Mouse (Mus musculus): ENCODE measurements around the gene Gabpb2.
A peak's percentile ranks its signal among the peaks of the same experiment; 100 is the strongest.

- TF ChIP-seq CTCF (IDR thresholded peaks at IDR 0.05; ENCODE audit: borderline replicate concordance, insufficient read depth, low read depth, low read length) (no peak), POLR2A (IDR thresholded peaks at IDR 0.05; ENCODE audit: borderline replicate concordance, insufficient read depth, low read length) (peak; percentile 84; the same call in 1 of the 2 replicates)
These were observed 57.4 kb downstream of the Gabpb2 start, which contains the start of gene Sema6c for GRCm38 (mm10) chr3:95159987-95160963.

Measured in cerebellum, adult 2 months (tissue).